Mouse (Mus musculus) small intestine, adult 2 months (tissue): Measurements from ENCODE around the gene Pi4k2a.

Experiments
- CTCF ChIP-seq: fragments of 200-500 bp; IDR thresholded peaks from 2 replicates; pipeline ENCODE4 v1.5.1; 2012; ENCODE audit warnings: low read depth, mild to moderate bottlenecking, control low read depth, inconsistent platforms, low read length, moderate library complexity, mixed read lengths; ENCODE audit not compliant: insufficient replicate concordance, insufficient read length; ENCODE audit errors: extremely low read depth
- POLR2A ChIP-seq: fragments of 200-500 bp; IDR thresholded peaks from 2 replicates; pipeline ENCODE4 v1.6.1; 2012; ENCODE audit warnings: low read depth, mild to moderate bottlenecking, control low read depth, inconsistent platforms, low read length, moderate library complexity

GRCm38 (mm10) chr19:42050251-42050650, 40.0 kb upstream of the Pi4k2a start:
- TF ChIP-seq CTCF (no peak), POLR2A (no peak)
